Mouse (Mus musculus) liver, adult 2 months (tissue): ENCODE data around the gene Pi4kb. TPM values are rescaled to one million over a fixed set of nuclear protein-coding genes. Genes with fewer than 3 reads are reported as not detected.
A peak's percentile ranks its signal among the peaks of the same experiment; 100 is the strongest.

Experiments
- DNase-seq: peaks from one replicate; pipeline ENCODE4 v3.0.0-alpha.2; 2011; ENCODE audit warnings: low read depth, low spot score; ENCODE audit errors: extremely low read depth
- H3K27ac ChIP-seq: fragments of 200-500 bp; replicated peaks from 2 replicates; pipeline ENCODE4 v1.5.1; 2012; ENCODE audit warnings: low read depth, mild to moderate bottlenecking, control low read depth, inconsistent platforms, low read length; ENCODE audit not compliant: insufficient read depth
- H3K27me3 ChIP-seq: fragments of 200-500 bp; 2 replicates; pipeline ENCODE4 v1.6.1; 2012; ENCODE audit warnings: mild to moderate bottlenecking, moderate library complexity, low read length, inconsistent platforms; ENCODE audit not compliant: control insufficient read depth, insufficient read depth
- H3K36me3 ChIP-seq: fragments of 200-500 bp; 2 replicates; pipeline ENCODE4 v1.6.1; 2012; ENCODE audit warnings: low read length, inconsistent platforms; ENCODE audit not compliant: control insufficient read depth, insufficient read depth
- H3K4me1 ChIP-seq: fragments of 200-500 bp; 2 replicates; pipeline ENCODE4 v1.6.1; 2011; ENCODE audit warnings: low read length; ENCODE audit not compliant: control insufficient read depth, insufficient read depth
- H3K4me3 ChIP-seq: fragments of 200-500 bp; 2 replicates; pipeline ENCODE4 v1.5.1; 2011; ENCODE audit warnings: low read depth, mild to moderate bottlenecking, control low read depth, low read length, moderate library complexity; ENCODE audit not compliant: insufficient read depth
- H3K79me2 ChIP-seq: fragments of 200-500 bp; 2 replicates; pipeline ENCODE4 v1.6.1; 2012; ENCODE audit warnings: inconsistent platforms, mild to moderate bottlenecking, low read length, moderate library complexity; ENCODE audit not compliant: control insufficient read depth, insufficient read depth
- H3K9ac ChIP-seq: fragments of 200-500 bp; 2 replicates; pipeline ENCODE4 v1.6.1; 2012; ENCODE audit warnings: low read depth, mild to moderate bottlenecking, control low read depth, inconsistent platforms, low read length
- CTCF ChIP-seq: fragments of 200-500 bp; IDR thresholded peaks from 2 replicates; pipeline ENCODE4 v1.5.1; 2011; ENCODE audit warnings: low read depth, low read length, control low read depth
- POLR2A ChIP-seq: fragments of 200-500 bp; IDR thresholded peaks from 2 replicates; pipeline ENCODE4 v1.6.1; 2011; ENCODE audit warnings: low read length, control low read depth; ENCODE audit not compliant: insufficient read depth; ENCODE audit errors: extremely low read depth
- WGBS: fragments of 180-500 bp; shearing (Covaris S2); methylation state at CpG from one replicate; pipeline ENCODE4 v1.1.7; 2018; 5-methylcytosine and 5-hydroxymethylcytosine counted together
- polyA plus RNA-seq: library from polyadenylated mRNA; depleted of rRNA; stranded (reverse); fragments of >200 nt; gene quantifications from 2 replicates; pipeline ENCODE4 v1.2.3, GENCODE M21; 2012
- total RNA-seq: library from RNA; depleted of rRNA; stranded (reverse); fragments of >200 nt; gene quantifications from 2 replicates; pipeline ENCODE4 v1.2.3, GENCODE M21; 2014

Pi4kb gene
- total and polyA plus RNA-seq, 2 experiments: 26.0 to 26.5 TPM

GRCm38 (mm10) chr3:95042838-95043229, 68.3 kb downstream of the Pi4kb start:
- no peak for TF ChIP-seq CTCF
- no peak for TF ChIP-seq POLR2A
- Histone ChIP-seq H3K27me3 (no peaks in the 10 kb centered on the region), H3K9ac (peak overlapping the region; percentile 28; the same call in 1 of the 2 replicates), H3K4me1 (peaks cover 5% of the 10 kb centered on the region), H3K4me3 (peak overlapping the region; percentile 27), H3K36me3 (peaks cover 5% of the 10 kb centered on the region; the same call in 1 of the 2 replicates), H3K27ac (peak overlapping the region; percentile 25), H3K79me2 (peaks cover 19% of the 10 kb centered on the region; the same call in 1 of the 2 replicates)
- 11% methylated on average over 7 of the region's 7 CpGs for WGBS
- no peak for DNase-seq

- Histone ChIP-seq H3K79me2 (peaks cover 19% of the 10 kb centered on the region; the same call in 1 of the 2 replicates), H3K9ac (no peak overlapping the region), H3K27me3 (no peaks in the 10 kb centered on the region), H3K4me1 (peaks cover 5% of the 10 kb centered on the region), H3K4me3 (no peak overlapping the region), H3K36me3 (peaks cover 3% of the 10 kb centered on the region; the same call in 1 of the 2 replicates), H3K27ac (no peak overlapping the region)
- no peak for DNase-seq
- TF ChIP-seq POLR2A: no peak
- no peak for TF ChIP-seq CTCF
- WGBS: 74% methylated on average over 6 of the region's 6 CpGs
Measured at GRCm38 (mm10) chr3:95043251-95043650, 68.7 kb downstream of the Pi4kb start.

- peaks cover 6% of the 10 kb centered on the region; the same call in 1 of the 2 replicates for H3K79me2 ChIP-seq
- H3K4me3 ChIP-seq: no peak overlapping the region
- WGBS: 87% methylated on average over 11 of the region's 11 CpGs
- no peak overlapping the region for H3K9ac ChIP-seq
- no peaks in the 10 kb centered on the region for H3K36me3 ChIP-seq
- DNase-seq: no peak
- TF ChIP-seq POLR2A: no peak
- TF ChIP-seq CTCF: no peak
- H3K27ac ChIP-seq: no peak overlapping the region
- H3K27me3 ChIP-seq: no peaks in the 10 kb centered on the region
- H3K4me1 ChIP-seq: peaks cover 2% of the 10 kb centered on the region
Measured at GRCm38 (mm10) chr3:95046462-95047057, 72.0 kb downstream of the Pi4kb start.

- Histone ChIP-seq H3K4me3 (no peak overlapping the region), H3K4me1 (no peaks in the 10 kb centered on the region), H3K36me3 (no peaks in the 10 kb centered on the region), H3K27ac (no peak overlapping the region), H3K9ac (no peak overlapping the region), H3K79me2 (no peaks in the 10 kb centered on the region), H3K27me3 (no peaks in the 10 kb centered on the region)
- DNase-seq: no peak
- TF ChIP-seq POLR2A (no peak), CTCF (no peak)
- 68% methylated on average over 3 of the region's 3 CpGs for WGBS
Measured at GRCm38 (mm10) chr3:95047914-95048313, 73.4 kb downstream of the Pi4kb start.

GRCm38 (mm10) chr3:95052959-95053358, 78.4 kb downstream of the Pi4kb start:
- WGBS: 49% methylated on average over 1 of the region's 1 CpGs
- Histone ChIP-seq H3K36me3 (no peaks in the 10 kb centered on the region; the same call in 1 of the 2 replicates), H3K4me3 (no peak overlapping the region), H3K4me1 (no peaks in the 10 kb centered on the region; the same call in 1 of the 2 replicates), H3K27me3 (no peaks in the 10 kb centered on the region), H3K27ac (no peak overlapping the region), H3K79me2 (no peaks in the 10 kb centered on the region), H3K9ac (no peak overlapping the region)
- TF ChIP-seq CTCF (peak; percentile 33; the same call in 1 of the 2 replicates), POLR2A (no peak)
- peak; percentile 56 for DNase-seq

GRCm38 (mm10) chr3:95053701-95054100, 79.2 kb downstream of the Pi4kb start:
- Histone ChIP-seq H3K4me3 (no peak overlapping the region), H3K27ac (no peak overlapping the region), H3K27me3 (no peaks in the 10 kb centered on the region), H3K4me1 (no peaks in the 10 kb centered on the region; the same call in 1 of the 2 replicates), H3K79me2 (no peaks in the 10 kb centered on the region), H3K36me3 (peaks cover 3% of the 10 kb centered on the region; the same call in 1 of the 2 replicates), H3K9ac (no peak overlapping the region)
- WGBS: 34% methylated on average over 3 of the region's 3 CpGs
- DNase-seq: peak; percentile 33
- TF ChIP-seq CTCF: peak; percentile 60
- no peak for TF ChIP-seq POLR2A
